Mouse (Mus musculus) mature B cell (primary cell): ENCODE data around the gene Olfr560.

Experiments
- in situ Hi-C: fragments of 300-500 bp; cut with MboI; formaldehyde crosslinking; loops from 2 replicates; pipeline ENCODE4 v1.14.3; 2019

Olfr560 gene

GRCm38 (mm10) chr7:102759266-102759665, at the start of gene Olfr560, which contains the start of gene Olfr78:
Gene Olfr560 (minus strand): TSS chr7:102759366.
Gene Olfr78 (minus strand): TSS chr7:102759471.
- in situ Hi-C loops, result no loop called here

GRCm38 (mm10) chr7:102803180-102803579, 44.0 kb upstream of the Olfr560 start, which contains the start of gene Olfr564:
Gene Olfr564 (plus strand): TSS chr7:102803480.
- in situ Hi-C loops, result no loop called here

GRCm38 (mm10) chr7:102770921-102771320, 11.8 kb upstream of the Olfr560 start, which contains the start of gene Olfr561:
Gene Olfr561 (plus strand): TSS chr7:102771221.
- in situ Hi-C loops, result no loop called here

GRCm38 (mm10) chr7:102752086-102752485, 7.1 kb downstream of the Olfr560 start:
- in situ Hi-C loops, result no loop called here

- in situ Hi-C loops, result no loop called here
These were observed 21.5 kb downstream of the Olfr560 start for GRCm38 (mm10) chr7:102737705-102738104.

GRCm38 (mm10) chr7:102733793-102734192, 25.4 kb downstream of the Olfr560 start:
- in situ Hi-C loops, result no loop called here

- in situ Hi-C loops, result no loop called here
These were observed 31.8 kb downstream of the Olfr560 start, which contains the start of gene Olfr559 for GRCm38 (mm10) chr7:102727391-102727790. Gene Olfr559 (minus strand): TSS chr7:102727491.

- in situ Hi-C loops, result no loop called here
These were observed 40.2 kb downstream of the Olfr560 start, which contains the start of gene Olfr33 for GRCm38 (mm10) chr7:102718970-102719369. Gene Olfr33 (minus strand): TSS chr7:102719070.

- in situ Hi-C loops, result no loop called here
These were observed 57.3 kb downstream of the Olfr560 start, which contains the start of gene Olfr558 for GRCm38 (mm10) chr7:102701915-102702314. Gene Olfr558 (plus strand): TSS chr7:102702215.
